Mouse (Mus musculus) small intestine, adult 2 months (tissue): ENCODE data around the gene Kdm4b.

Source experiments
- CTCF ChIP-seq: fragments of 200-500 bp; IDR thresholded peaks from 2 replicates; pipeline ENCODE4 v1.5.1; 2012; ENCODE audit warnings: low read depth, mild to moderate bottlenecking, control low read depth, inconsistent platforms, low read length, moderate library complexity, mixed read lengths; ENCODE audit not compliant: insufficient replicate concordance, insufficient read length; ENCODE audit errors: extremely low read depth
- POLR2A ChIP-seq: fragments of 200-500 bp; IDR thresholded peaks from 2 replicates; pipeline ENCODE4 v1.6.1; 2012; ENCODE audit warnings: low read depth, mild to moderate bottlenecking, control low read depth, inconsistent platforms, low read length, moderate library complexity

- TF ChIP-seq CTCF, result no peak
- no peak for TF ChIP-seq POLR2A
Observed at GRCm38 (mm10) chr17:56340717-56341116, 14.9 kb downstream of the Kdm4b start.
